Mouse (Mus musculus) lung, postnatal 0 days (tissue): ENCODE measurements at regions not wholly inside any gene's neighbourhood (a gene's known extent, or its start where the extent isn't known, plus 50 kb on each side); places are given as distances from the start of the nearest gene placed in this dataset.

Experiments
- ATAC-seq: fragments of 200-750 bp; cut with Nextera tagmentation; 2 replicates; pipeline ENCODE4 v1.8.0; 2017; ENCODE audit warnings: moderate library complexity
- DNase-seq: peaks from one replicate; pipeline ENCODE4 v3.0.0-alpha.2; 2016; ENCODE audit warnings: low spot score
- H3K27ac ChIP-seq: fragments of 300-500 bp; sonication (generic); 2 replicates; pipeline ENCODE4 v1.5.1; 2014; ENCODE audit warnings: antibody characterized with exemption, mild to moderate bottlenecking, low read length, mixed read lengths
- H3K27me3 ChIP-seq: fragments of 300-500 bp; sonication (generic); replicated peaks from 2 replicates; pipeline ENCODE4 v1.6.1; 2014; ENCODE audit warnings: low read length, mixed read lengths; ENCODE audit not compliant: insufficient read depth
- H3K36me3 ChIP-seq: fragments of 300-500 bp; sonication (generic); 2 replicates; pipeline ENCODE4 v1.6.1; 2014; ENCODE audit warnings: low read length, mixed read lengths; ENCODE audit not compliant: insufficient read depth
- H3K4me1 ChIP-seq: fragments of 300-500 bp; sonication (generic); 2 replicates; pipeline ENCODE4 v1.6.1; 2014; ENCODE audit warnings: antibody characterized with exemption, low read depth, low read length, mixed read lengths; ENCODE audit not compliant: insufficient read depth
- H3K4me2 ChIP-seq: fragments of 300-500 bp; sonication (generic); replicated peaks from 2 replicates; pipeline ENCODE4 v1.6.1; 2014; ENCODE audit warnings: low read depth, mild to moderate bottlenecking, low read length, moderate library complexity, mixed read lengths
- H3K4me3 ChIP-seq: fragments of 300-500 bp; sonication (generic); 2 replicates; pipeline ENCODE4 v1.5.1; 2014; ENCODE audit warnings: low read depth, low read length
- H3K9ac ChIP-seq: fragments of 300-500 bp; sonication (generic); replicated peaks from 2 replicates; pipeline ENCODE4 v1.6.1; 2014; ENCODE audit warnings: low read depth, mild to moderate bottlenecking
- H3K9me3 ChIP-seq: fragments of 300-500 bp; sonication (generic); 2 replicates; pipeline ENCODE4 v1.6.1; 2016; ENCODE audit warnings: low read length, mixed read lengths
- CTCF ChIP-seq: IDR thresholded peaks from 2 replicates; pipeline ENCODE4 v1.5.1; 2016; ENCODE audit warnings: antibody characterized with exemption, mild to moderate bottlenecking
- EP300 ChIP-seq: IDR thresholded peaks from 2 replicates; pipeline ENCODE4 v1.6.1; 2016; ENCODE audit warnings: antibody characterized with exemption, mild to moderate bottlenecking, control low read depth
- WGBS: fragments of 180-500 bp; shearing (Covaris S2); extraction: QIAGEN DNeasy Blood & Tissue Kit; methylation state at CpG from one replicate; pipeline ENCODE4 v1.1.7; 2014; 5-methylcytosine and 5-hydroxymethylcytosine counted together

- no peaks in the 10 kb centered on the region for H3K36me3 ChIP-seq
- no peaks in the 10 kb centered on the region for H3K4me1 ChIP-seq
- H3K4me3 ChIP-seq = no peak overlapping the region
- H3K27ac ChIP-seq = no peak overlapping the region
- DNase-seq (no peak), ATAC-seq (no peak)
- H3K9ac ChIP-seq = no peak overlapping the region
- H3K27me3 ChIP-seq = no peaks in the 10 kb centered on the region
- H3K4me2 ChIP-seq = no peak overlapping the region
- TF ChIP-seq EP300 = no peak
- TF ChIP-seq CTCF = no peak
- H3K9me3 ChIP-seq = no peaks in the 10 kb centered on the region
- WGBS = 82% methylated on average over 4 of the region's 4 CpGs
Measured at GRCm38 (mm10) chr3:43339101-43339500, 1596.7 kb downstream of the D3Ertd751e start.

- Histone ChIP-seq H3K27ac (no peak overlapping the region), H3K9ac (no peak overlapping the region), H3K9me3 (no peaks in the 10 kb centered on the region), H3K36me3 (no peaks in the 10 kb centered on the region), H3K4me3 (no peak overlapping the region), H3K27me3 (no peaks in the 10 kb centered on the region), H3K4me1 (no peaks in the 10 kb centered on the region), H3K4me2 (no peak overlapping the region)
- TF ChIP-seq EP300 (no peak), CTCF (peak; percentile 32)
- DNase-seq (peak; percentile 7), ATAC-seq (no peak)
- WGBS = 67% methylated on average over 1 of the region's 1 CpGs
Measured at GRCm38 (mm10) chr3:43342928-43343327, 1600.5 kb downstream of the D3Ertd751e start.

- ATAC-seq = no peak
- H3K27ac ChIP-seq = no peak overlapping the region
- H3K9me3 ChIP-seq = no peaks in the 10 kb centered on the region
- no peaks in the 10 kb centered on the region for H3K36me3 ChIP-seq
- no peaks in the 10 kb centered on the region for H3K4me1 ChIP-seq
- DNase-seq = peak; percentile 27
- no peaks in the 10 kb centered on the region for H3K27me3 ChIP-seq
- H3K4me2 ChIP-seq = no peak overlapping the region
- H3K9ac ChIP-seq = no peak overlapping the region
- H3K4me3 ChIP-seq = no peak overlapping the region
- no peak for TF ChIP-seq CTCF
- TF ChIP-seq EP300 = no peak
Measured at GRCm38 (mm10) chr3:43352829-43353228, 1610.4 kb downstream of the D3Ertd751e start.

- H3K4me3 ChIP-seq = no peak overlapping the region
- H3K27ac ChIP-seq = no peak overlapping the region
- no peaks in the 10 kb centered on the region for H3K4me1 ChIP-seq
- no peak for DNase-seq
- H3K9me3 ChIP-seq = no peaks in the 10 kb centered on the region
- no peak for TF ChIP-seq CTCF
- no peak for TF ChIP-seq EP300
- no peak for ATAC-seq
- H3K4me2 ChIP-seq = no peak overlapping the region
- no peak overlapping the region for H3K9ac ChIP-seq
- H3K27me3 ChIP-seq = no peaks in the 10 kb centered on the region
- no peaks in the 10 kb centered on the region for H3K36me3 ChIP-seq
- 88% methylated on average over 1 of the region's 1 CpGs for WGBS
Measured at GRCm38 (mm10) chr3:43358511-43358910, 1616.1 kb downstream of the D3Ertd751e start.

GRCm38 (mm10) chr3:43399893-43400292, 1657.5 kb downstream of the D3Ertd751e start:
- Histone ChIP-seq H3K4me3 (no peak overlapping the region), H3K9ac (no peak overlapping the region), H3K27me3 (no peaks in the 10 kb centered on the region), H3K4me1 (no peaks in the 10 kb centered on the region), H3K36me3 (no peaks in the 10 kb centered on the region), H3K27ac (no peak overlapping the region), H3K4me2 (no peak overlapping the region), H3K9me3 (no peaks in the 10 kb centered on the region)
- ATAC-seq (no peak), DNase-seq (no peak)
- no peak for TF ChIP-seq EP300

- Histone ChIP-seq H3K9me3 (no peaks in the 10 kb centered on the region), H3K4me1 (no peaks in the 10 kb centered on the region), H3K4me2 (no peak overlapping the region), H3K27me3 (no peaks in the 10 kb centered on the region), H3K4me3 (no peak overlapping the region), H3K9ac (no peak overlapping the region), H3K27ac (no peak overlapping the region), H3K36me3 (no peaks in the 10 kb centered on the region)
- TF ChIP-seq EP300 = no peak
- TF ChIP-seq CTCF = no peak
- 36% methylated on average over 1 of the region's 1 CpGs for WGBS
- DNase-seq (peak; percentile 15), ATAC-seq (no peak)
Measured at GRCm38 (mm10) chr3:43424886-43425285, 1682.5 kb downstream of the D3Ertd751e start.

- H3K4me3 ChIP-seq = no peak overlapping the region
- ATAC-seq (no peak), DNase-seq (no peak)
- TF ChIP-seq CTCF (no peak), EP300 (no peak)
- H3K27ac ChIP-seq = no peak overlapping the region
- H3K9me3 ChIP-seq = no peaks in the 10 kb centered on the region
- no peaks in the 10 kb centered on the region for H3K4me1 ChIP-seq
- H3K4me2 ChIP-seq = no peak overlapping the region
- H3K27me3 ChIP-seq = no peaks in the 10 kb centered on the region
- no peaks in the 10 kb centered on the region for H3K36me3 ChIP-seq
- H3K9ac ChIP-seq = no peak overlapping the region
Measured at GRCm38 (mm10) chr3:43426672-43427071, 1684.3 kb downstream of the D3Ertd751e start.
